Mouse (Mus musculus): ENCODE results near the gene Cacnb1. TPM values are rescaled to one million over a fixed set of nuclear protein-coding genes. Genes with fewer than 3 reads are reported as not detected.

The Cacnb1 gene
- total and polyA plus RNA-seq, 3 experiments: 0.36 to 0.55 TPM; not detected in 1

DNA sequence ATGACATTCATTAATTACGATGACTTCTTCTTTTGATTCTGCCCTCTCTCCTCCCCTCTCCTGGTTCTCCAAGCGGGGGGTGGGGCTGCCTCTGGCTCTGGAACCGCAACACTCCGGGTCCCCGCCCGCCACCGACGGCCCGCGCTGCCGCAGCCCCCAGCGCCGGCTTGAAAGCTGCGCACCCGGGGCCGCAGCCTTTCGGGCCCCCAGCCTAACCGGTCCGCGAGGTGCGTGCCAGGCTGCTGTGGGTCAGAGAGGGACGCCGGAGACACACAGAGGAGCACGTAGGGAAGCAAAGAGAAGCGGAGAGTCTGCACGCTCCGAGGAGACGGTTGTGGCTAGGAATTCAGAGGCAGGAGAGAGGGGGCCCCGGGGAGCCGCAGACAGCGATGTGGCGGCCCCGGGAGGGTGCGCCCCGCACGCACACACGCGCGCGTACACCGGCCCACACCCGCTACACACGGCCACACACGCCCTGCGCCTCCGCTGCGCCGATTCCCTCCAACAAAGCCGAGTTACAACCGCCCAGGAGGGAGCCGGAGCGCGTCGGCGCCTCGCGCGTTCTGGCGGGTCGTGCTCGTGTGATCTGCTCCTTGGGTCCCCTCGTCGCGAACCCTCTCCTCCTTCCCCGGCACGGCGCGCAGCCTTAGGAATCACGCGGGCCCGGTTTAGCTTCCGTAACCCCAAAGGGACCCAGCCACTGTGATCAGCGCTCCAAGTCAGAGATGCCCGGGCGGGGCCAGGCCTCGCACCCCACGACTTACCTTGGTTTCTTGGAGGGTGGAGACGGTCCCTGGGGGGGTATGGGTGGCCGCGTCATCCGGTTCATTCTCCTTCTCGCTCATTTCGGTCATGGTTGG lies 29.5 kb upstream of the Cacnb1 start:
- in situ Hi-C loops (cut with MboI; ENCODE audit: low pct_ligation_motif_present, low pct_unique_long_range_greater_than_20kb, low sequenced_read_pairs) (no loop called here), dilution Hi-C loops (cut with MboI; ENCODE audit: extremely low pct_ligation_motif_present, extremely low pct_unique_long_range_greater_than_20kb, low sequenced_read_pairs) (no loop called here)
- Histone ChIP-seq H3K36me3 (replicated peaks in 1 of 2; ENCODE audit: control insufficient read depth in 1 of 2, insufficient read depth in 1 of 2, low read length in 1 of 2) (no peaks in the 10 kb centered on the region), H3K79me2 (replicated peaks; ENCODE audit: control insufficient read depth, extremely low read depth, insufficient read depth, poor library complexity, severe bottlenecking) (no peaks in the 10 kb centered on the region), H3K9ac (ENCODE audit: insufficient read depth, low read depth) (no peak overlapping the region), H3K4me2 (ENCODE audit: insufficient read depth, low read depth, poor library complexity, severe bottlenecking) (no peak overlapping the region), H3K27me3 (replicated peaks) (no peaks in the 10 kb centered on the region), H3K4me1 (ENCODE audit: control insufficient read depth in 1 of 2, insufficient read depth in 2 of 2) (peaks cover 15 to 46% of the 10 kb centered on the region in 2 experiments), H3K4me3 (replicated peaks in 1 of 3; ENCODE audit: low read depth in 2 of 3, low read length in 2 of 3, poor library complexity in 1 of 3) (no peak overlapping the region), H3K9me3 (replicated peaks; ENCODE audit: low read length) (peaks cover 19% of the 10 kb centered on the region), H3K27ac (ENCODE audit: insufficient read depth, low read depth) (no peak overlapping the region)
- no peak for DNase-seq (ENCODE audit: extremely low read depth)
- TF ChIP-seq MYC (IDR thresholded peaks at IDR 0.05; ENCODE audit: low read depth, low read length): no peak
- TF ChIP-seq IRF4 (IDR thresholded peaks at IDR 0.05; ENCODE audit: low read depth, low read length): no peak
- TF ChIP-seq POLR2AphosphoS2 (IDR thresholded peaks at IDR 0.05; ENCODE audit: low read depth, low read length): no peak
- no peak for TF ChIP-seq ZNF384 (IDR thresholded peaks at IDR 0.05; ENCODE audit: low read depth, low read length)
- TF ChIP-seq TCF12 (IDR thresholded peaks at IDR 0.05; ENCODE audit: low read depth, low read length): no peak
- no peak for TF ChIP-seq BHLHE40 (IDR thresholded peaks at IDR 0.05; ENCODE audit: low read depth, low read length)
- no peak for TF ChIP-seq KAT2A (IDR thresholded peaks at IDR 0.05; ENCODE audit: insufficient replicate concordance, low read length)
- TF ChIP-seq CTCF (conservative IDR thresholded peaks at IDR 0.05 in 1 of 2, IDR thresholded peaks at IDR 0.05 in 1 of 2; ENCODE audit: low read depth in 2 of 2, low read length in 2 of 2): no peak
- no peak for TF ChIP-seq MAX (IDR thresholded peaks at IDR 0.05; ENCODE audit: low read length)
- TF ChIP-seq NRF1 (IDR thresholded peaks at IDR 0.05; ENCODE audit: low read depth, low read length): no peak
- TF ChIP-seq SIN3A (IDR thresholded peaks at IDR 0.05; ENCODE audit: low read length): no peak
- no peak for TF ChIP-seq JUND (conservative IDR thresholded peaks at IDR 0.05; ENCODE audit: low read depth, low read length)
- TF ChIP-seq CHD2 (IDR thresholded peaks at IDR 0.05; ENCODE audit: low read length): no peak

DNA sequence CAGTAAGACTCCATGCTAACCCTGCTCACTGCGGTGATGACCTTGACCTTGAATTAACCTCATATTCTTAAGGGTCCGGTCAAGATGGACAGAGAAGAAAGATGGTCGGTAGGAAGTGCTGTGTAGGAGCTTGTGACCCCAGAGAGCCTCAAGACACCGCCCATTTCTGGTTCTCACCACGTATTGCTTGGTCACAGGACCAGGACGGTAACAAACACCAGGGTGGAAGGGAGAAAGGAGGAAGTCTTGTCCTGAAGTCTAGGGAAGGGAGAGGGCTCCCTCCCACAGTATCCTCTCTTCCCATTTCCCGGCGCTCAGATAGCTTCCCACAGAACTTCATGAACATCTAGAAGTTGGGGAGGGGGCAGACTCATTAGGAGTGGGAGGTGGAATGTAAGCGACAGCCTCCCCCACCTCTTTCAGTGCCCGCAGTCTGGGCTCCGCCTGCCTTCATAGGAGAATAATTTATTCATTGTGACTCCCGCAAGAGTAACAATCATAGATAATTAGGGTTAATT lies 28.8 kb upstream of the Cacnb1 start:
- no peak for DNase-seq (ENCODE audit: extremely low read depth)
- Histone ChIP-seq H3K27ac (ENCODE audit: insufficient read depth, low read depth) (no peak overlapping the region), H3K27me3 (replicated peaks) (no peaks in the 10 kb centered on the region), H3K4me2 (ENCODE audit: insufficient read depth, low read depth, poor library complexity, severe bottlenecking) (no peak overlapping the region), H3K9me3 (replicated peaks; ENCODE audit: low read length) (peaks cover 19% of the 10 kb centered on the region), H3K9ac (ENCODE audit: insufficient read depth, low read depth) (no peak overlapping the region), H3K36me3 (replicated peaks in 1 of 2; ENCODE audit: control insufficient read depth in 1 of 2, insufficient read depth in 1 of 2, low read length in 1 of 2) (no peaks in the 10 kb centered on the region), H3K4me1 (ENCODE audit: control insufficient read depth in 1 of 2, insufficient read depth in 2 of 2) (peaks cover 15 to 48% of the 10 kb centered on the region in 2 experiments), H3K79me2 (replicated peaks; ENCODE audit: control insufficient read depth, extremely low read depth, insufficient read depth, poor library complexity, severe bottlenecking) (no peaks in the 10 kb centered on the region), H3K4me3 (replicated peaks in 1 of 3; ENCODE audit: low read depth in 2 of 3, low read length in 2 of 3, poor library complexity in 1 of 3) (no peak overlapping the region)
- dilution Hi-C loops (cut with MboI; ENCODE audit: extremely low pct_ligation_motif_present, extremely low pct_unique_long_range_greater_than_20kb, low sequenced_read_pairs): no loop called here
- in situ Hi-C loops (cut with MboI; ENCODE audit: low pct_ligation_motif_present, low pct_unique_long_range_greater_than_20kb, low sequenced_read_pairs): no loop called here
- TF ChIP-seq UBTF (IDR thresholded peaks at IDR 0.05; ENCODE audit: low read depth, low read length) (no peak), MYC (IDR thresholded peaks at IDR 0.05; ENCODE audit: low read depth, low read length) (no peak), PAX5 (IDR thresholded peaks at IDR 0.05; ENCODE audit: low read length) (no peak), ELF1 (IDR thresholded peaks at IDR 0.05; ENCODE audit: low read depth, low read length) (no peak), USF1 (IDR thresholded peaks at IDR 0.05; ENCODE audit: low read depth, low read length) (no peak), MAFK (IDR thresholded peaks at IDR 0.05; ENCODE audit: insufficient replicate concordance, low read length) (no peak), NRF1 (IDR thresholded peaks at IDR 0.05; ENCODE audit: low read depth, low read length) (no peak), IRF4 (IDR thresholded peaks at IDR 0.05; ENCODE audit: low read depth, low read length) (no peak)
